Mouse (Mus musculus): ENCODE results near the gene Gm15737.

Gene Gm15737

GRCm38 (mm10) chr6:92875340-92875739, 6.2 kb downstream of the Gm15737 start:
- DNase-seq (ENCODE audit: low spot score): no peak

- DNase-seq (ENCODE audit: low spot score): no peak
Observed at GRCm38 (mm10) chr6:92876121-92876520, 7.0 kb downstream of the Gm15737 start.

GRCm38 (mm10) chr6:92877236-92877635, 8.1 kb downstream of the Gm15737 start:
- DNase-seq (ENCODE audit: low spot score): no peak

GRCm38 (mm10) chr6:92878771-92879170, 9.6 kb downstream of the Gm15737 start:
- DNase-seq (ENCODE audit: low spot score): no peak

- DNase-seq (ENCODE audit: low spot score): no peak
Observed at GRCm38 (mm10) chr6:92879700-92880265, 10.6 kb downstream of the Gm15737 start.

- no peak for DNase-seq (ENCODE audit: low spot score)
Observed at GRCm38 (mm10) chr6:92882446-92882845, 13.3 kb downstream of the Gm15737 start.

GRCm38 (mm10) chr6:92883131-92883900, 14.2 kb downstream of the Gm15737 start:
- no peak for DNase-seq (ENCODE audit: low spot score)

GRCm38 (mm10) chr6:92891535-92891934, 22.4 kb downstream of the Gm15737 start:
- DNase-seq (ENCODE audit: low spot score): no peak

GRCm38 (mm10) chr6:92904037-92904436, 34.9 kb downstream of the Gm15737 start:
- peak; percentile 54 for DNase-seq (ENCODE audit: low spot score)

- no peak for DNase-seq (ENCODE audit: low spot score)
Observed at GRCm38 (mm10) chr6:92904491-92904890, 35.3 kb downstream of the Gm15737 start.

- DNase-seq (ENCODE audit: low spot score): no peak
Observed at GRCm38 (mm10) chr6:92905922-92906321, 36.8 kb downstream of the Gm15737 start.

GRCm38 (mm10) chr6:92909361-92909760, 40.2 kb downstream of the Gm15737 start:
- DNase-seq (ENCODE audit: low spot score): no peak

- no peak for DNase-seq (ENCODE audit: low spot score)
Observed at GRCm38 (mm10) chr6:92910611-92911010, 41.5 kb downstream of the Gm15737 start.

- no peak for DNase-seq (ENCODE audit: low spot score)
Observed at GRCm38 (mm10) chr6:92920938-92921689, 52.0 kb downstream of the Gm15737 start.

- DNase-seq (ENCODE audit: low spot score): no peak
Observed at GRCm38 (mm10) chr6:92921843-92922242, 52.7 kb downstream of the Gm15737 start.

GRCm38 (mm10) chr6:92924536-92924935, 55.4 kb downstream of the Gm15737 start:
- DNase-seq (ENCODE audit: low spot score): no peak

GRCm38 (mm10) chr6:92928261-92928660, 59.1 kb downstream of the Gm15737 start:
- DNase-seq (ENCODE audit: low spot score): no peak
